Mouse (Mus musculus): Measurements from ENCODE around the gene Dysf. TPM values are rescaled to one million over a fixed set of nuclear protein-coding genes. Genes with fewer than 3 reads are reported as not detected.

Gene Dysf
- total and polyA plus RNA-seq, 3 experiments: 0.05 to 0.39 (median 0.38) TPM

DNA sequence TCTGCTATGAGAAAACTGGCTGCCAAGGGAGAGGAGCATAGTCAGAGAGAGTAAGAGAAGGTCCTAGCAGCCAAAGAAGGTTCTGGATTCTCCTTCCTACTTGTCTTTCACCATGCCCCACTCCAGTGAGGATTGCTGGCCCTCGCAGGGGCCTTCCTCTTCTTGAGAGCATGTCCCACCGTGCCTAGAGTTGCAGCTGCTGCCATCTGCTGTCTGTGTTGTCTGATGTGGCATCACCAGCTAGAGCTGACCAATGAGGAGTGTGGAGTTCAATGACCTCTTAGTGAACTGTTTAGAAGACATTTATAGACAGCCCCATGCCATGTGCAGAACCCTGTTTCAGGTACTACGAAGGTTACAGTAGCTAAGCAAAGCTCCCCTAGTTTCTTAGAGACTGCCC, 9.0 kb downstream of the Dysf start:
- no peak overlapping the region for H3K9ac ChIP-seq (ENCODE audit: insufficient read depth, low read depth)
- no peaks in the 10 kb centered on the region for H3K79me2 ChIP-seq (replicated peaks; ENCODE audit: control insufficient read depth, extremely low read depth, insufficient read depth, poor library complexity, severe bottlenecking)
- no peak overlapping the region for H3K4me2 ChIP-seq (ENCODE audit: insufficient read depth, low read depth, poor library complexity, severe bottlenecking)
- no peak overlapping the region for H3K27ac ChIP-seq (ENCODE audit: insufficient read depth, low read depth)
- peak; percentile 45 for DNase-seq (ENCODE audit: extremely low read depth)
- H3K36me3 ChIP-seq (replicated peaks in 1 of 2; ENCODE audit: control insufficient read depth in 1 of 2, insufficient read depth in 1 of 2, low read length in 1 of 2): no peaks in the 10 kb centered on the region
- H3K9me3 ChIP-seq (replicated peaks; ENCODE audit: low read length): no peaks in the 10 kb centered on the region
- H3K4me3 ChIP-seq (replicated peaks in 1 of 3; ENCODE audit: low read depth in 2 of 3, low read length in 2 of 3, poor library complexity in 1 of 3): no peak overlapping the region
- in situ Hi-C loops (cut with MboI; ENCODE audit: low pct_ligation_motif_present, low pct_unique_long_range_greater_than_20kb, low sequenced_read_pairs): loop anchor here (5.0 kb wide), 1 partner anchor 40 kb away; no protein-coding TSS in a partner anchor
- no peaks in the 10 kb centered on the region for H3K27me3 ChIP-seq (replicated peaks)
- peaks cover 0 to 17% of the 10 kb centered on the region in 2 experiments; a peak in 2 of 4 replicates for H3K4me1 ChIP-seq (ENCODE audit: control insufficient read depth in 1 of 2, insufficient read depth in 2 of 2)
- TF ChIP-seq MYC (IDR thresholded peaks at IDR 0.05; ENCODE audit: low read depth, low read length) (no peak), RAD21 (IDR thresholded peaks at IDR 0.05; ENCODE audit: low read depth, low read length) (peak; percentile 44), KAT2A (IDR thresholded peaks at IDR 0.05; ENCODE audit: insufficient replicate concordance, low read length) (no peak), PAX5 (IDR thresholded peaks at IDR 0.05; ENCODE audit: low read length) (no peak), ELF1 (IDR thresholded peaks at IDR 0.05; ENCODE audit: low read depth, low read length) (no peak), ZKSCAN1 (IDR thresholded peaks at IDR 0.05; ENCODE audit: borderline replicate concordance, low read depth, low read length) (no peak), USF2 (conservative IDR thresholded peaks at IDR 0.05; ENCODE audit: low read depth, low read length) (no peak), TCF12 (IDR thresholded peaks at IDR 0.05; ENCODE audit: low read depth, low read length) (no peak), BHLHE40 (IDR thresholded peaks at IDR 0.05; ENCODE audit: low read depth, low read length) (no peak), ETS1 (conservative IDR thresholded peaks at IDR 0.05; ENCODE audit: low read depth, low read length) (no peak), SMC3 (IDR thresholded peaks at IDR 0.05; ENCODE audit: low read depth, low read length) (peak; percentile 64), MAFK (IDR thresholded peaks at IDR 0.05; ENCODE audit: insufficient replicate concordance, low read length) (no peak), ZNF384 (IDR thresholded peaks at IDR 0.05; ENCODE audit: low read depth, low read length) (0 out of 2 replicates have a peak, but pooled peaks have one; percentile 28), POLR2A (IDR thresholded peaks at IDR 0.05; ENCODE audit: low read depth, low read length) (no peak), ZC3H11A (IDR thresholded peaks at IDR 0.05; ENCODE audit: low read depth, low read length) (no peak), RCOR1 (conservative IDR thresholded peaks at IDR 0.05; ENCODE audit: low read depth, low read length) (no peak), NRF1 (IDR thresholded peaks at IDR 0.05; ENCODE audit: low read depth, low read length) (no peak), JUN (IDR thresholded peaks at IDR 0.05; ENCODE audit: insufficient read depth, low read depth, low read length) (no peak), ZMIZ1 (IDR thresholded peaks at IDR 0.05; ENCODE audit: low read depth, low read length) (no peak), TBP (conservative IDR thresholded peaks at IDR 0.05; ENCODE audit: low read depth, low read length) (no peak), CTCF (conservative IDR thresholded peaks at IDR 0.05 in 1 of 2, IDR thresholded peaks at IDR 0.05 in 1 of 2; ENCODE audit: low read depth in 2 of 2, low read length in 2 of 2) (peak in 1 of 2 experiments; percentile 61; a peak in 2 of 4 replicates), EP300 (IDR thresholded peaks at IDR 0.05; ENCODE audit: low read length) (no peak), JUND (conservative IDR thresholded peaks at IDR 0.05; ENCODE audit: low read depth, low read length) (no peak), POLR2AphosphoS2 (IDR thresholded peaks at IDR 0.05; ENCODE audit: low read depth, low read length) (no peak), MAZ (IDR thresholded peaks at IDR 0.05; ENCODE audit: low read depth, low read length) (no peak), MXI1 (IDR thresholded peaks at IDR 0.05; ENCODE audit: low read depth, low read length) (no peak), SIN3A (IDR thresholded peaks at IDR 0.05; ENCODE audit: low read length) (no peak), MAX (IDR thresholded peaks at IDR 0.05; ENCODE audit: low read length) (no peak)
- dilution Hi-C loops (cut with MboI; ENCODE audit: extremely low pct_ligation_motif_present, extremely low pct_unique_long_range_greater_than_20kb, low sequenced_read_pairs): no loop called here
